Mouse (Mus musculus) embryonic facial prominence, embryonic 14.5 days (tissue): ENCODE data around the gene Gm14409. TPM values are rescaled to one million over a fixed set of nuclear protein-coding genes. Genes with fewer than 3 reads are reported as not detected.

Experiments used
- polyA plus RNA-seq: library from polyadenylated mRNA; unstranded; fragments of >200 nt; fragmentation: Nextera tagmentation; extraction: Ambion mirVana; gene quantifications from 2 replicates; pipeline ENCODE4 v1.2.1, GENCODE M21; 2014

The Gm14409 gene
- polyA plus RNA-seq, 1 experiment from 2014 or later, result not detected

Other genes starting within 250 kb of the Gm14409 start
- not detected in 2 replicates for gene Gm14401, start 192.7 kb downstream of the Gm14409 start, polyA plus RNA-seq
- 26.6 and 30.2 TPM in 2 replicates for gene Gm14410, start 60.6 kb downstream of the Gm14409 start, polyA plus RNA-seq
- 0.39 and 0.96 TPM in 2 replicates for gene Gm14412, start 57.3 kb upstream of the Gm14409 start, polyA plus RNA-seq
- gene Gm14418, start 131.3 kb upstream of the Gm14409 start, polyA plus RNA-seq, result 8.0 and 10.1 TPM in 2 replicates
- 13.9 and 16.3 TPM in 2 replicates for gene Zfp970, start 197.7 kb upstream of the Gm14409 start, polyA plus RNA-seq
- 7.8 and 8.1 TPM in 2 replicates for gene Gm14403, start 231.2 kb upstream of the Gm14409 start, polyA plus RNA-seq